In genomic region chr9:100395711-100396110, GRCm38 (mm10) we compare ENCODE assay signal across 9 mouse cellular contexts.
DNase-seq lines count a peak whose midpoint lies in the region; ATAC-seq and TF ChIP-seq lines count a peak whose summit lies in the region.
"Had no signal": no experiment of that assay in that cellular context is flagged by ENCODE, and none has a peak within 500 bp of the region (broad histone marks: within the 10 kb centered on the region; RNA-seq: fewer than 3 reads in every experiment).

No protein-coding gene starts in this region.

- no peaks in the 10 kb centered on the region for H3K36me3 ChIP-seq in hindbrain, embryonic 11.5 days (ENCODE audit: control insufficient read depth, insufficient read depth, low read length)
- H3K36me3 ChIP-seq in hindbrain, embryonic 12.5 days, result no peaks in the 10 kb centered on the region
- H3K36me3 ChIP-seq in testis, adult 2 months (ENCODE audit: control insufficient read depth, insufficient read depth, low read length), result no peaks in the 10 kb centered on the region
- H3K36me3 ChIP-seq: embryonic facial prominence, embryonic 13.5 days had no signal

- intact Hi-C loops in heart, postnatal 14 days (cut with DNase I), result no loop called here

- peak; percentile 97; the same call in 1 of the 2 replicates for TF ChIP-seq CTCF in testis, adult 2 months (IDR thresholded peaks at IDR 0.05; ENCODE audit: control insufficient read depth, insufficient read depth, insufficient replicate concordance, low read depth, low read length)

- no peak overlapping the region for H3K9ac ChIP-seq in hindbrain, embryonic 11.5 days (ENCODE audit: low read depth, low read length)
- no peak overlapping the region for H3K9ac ChIP-seq in hindbrain, embryonic 12.5 days
- H3K9ac ChIP-seq: embryonic facial prominence, embryonic 13.5 days had no signal

- no peaks in the 10 kb centered on the region for H3K9me3 ChIP-seq in hindbrain, embryonic 11.5 days (ENCODE audit: control insufficient read depth, low read length)
- no peaks in the 10 kb centered on the region for H3K9me3 ChIP-seq in hindbrain, embryonic 12.5 days (replicated peaks)
- H3K9me3 ChIP-seq: embryonic facial prominence, embryonic 13.5 days had no signal

- WGBS in hindbrain, embryonic 11.5 days, result 7% methylated on average over 5 of the region's 5 CpGs
- WGBS in hindbrain, embryonic 12.5 days, result 4% methylated on average over 5 of the region's 5 CpGs

- peak; percentile 88 for DNase-seq in hindbrain, embryonic 11.5 days (ENCODE audit: low spot score)
- DNase-seq in adrenal gland, adult 2 months, result peak; percentile 69
- DNase-seq in embryo, embryonic 11.5 days (ENCODE audit: low read depth, low spot score), result peak; percentile 70
- DNase-seq in heart, postnatal 14 days, result peak; percentile 82 to 89
- DNase-seq in left cerebral cortex, adult 8-10 months (ENCODE audit: low spot score in 2 of 2), result peak; percentile 18 to 60
- peak; percentile 43 to 59 for DNase-seq in natural killer cell, adult 2 months (ENCODE audit: low spot score in 2 of 2)

- no peaks in the 10 kb centered on the region for H3K27me3 ChIP-seq in hindbrain, embryonic 11.5 days (ENCODE audit: control insufficient read depth, insufficient read depth, low read length)
- no peaks in the 10 kb centered on the region for H3K27me3 ChIP-seq in hindbrain, embryonic 12.5 days
- no peaks in the 10 kb centered on the region for H3K27me3 ChIP-seq in testis, adult 2 months (ENCODE audit: control insufficient read depth, insufficient read depth, low read length)
- H3K27me3 ChIP-seq: embryonic facial prominence, embryonic 13.5 days had no signal

- H3K27ac ChIP-seq in hindbrain, embryonic 11.5 days (ENCODE audit: low read depth, low read length), result no peak overlapping the region
- H3K27ac ChIP-seq in hindbrain, embryonic 12.5 days, result no peak overlapping the region
- no peak overlapping the region for H3K27ac ChIP-seq in testis, adult 2 months (ENCODE audit: control insufficient read depth, insufficient read depth, low read depth, low read length)
- H3K27ac ChIP-seq: embryonic facial prominence, embryonic 13.5 days had no signal

- no peak overlapping the region for H3K4me2 ChIP-seq in hindbrain, embryonic 11.5 days (replicated peaks; ENCODE audit: low read depth, low read length)
- no peak overlapping the region for H3K4me2 ChIP-seq in hindbrain, embryonic 12.5 days (replicated peaks)
- H3K4me2 ChIP-seq: embryonic facial prominence, embryonic 13.5 days had no signal

- no peak overlapping the region for H3K4me3 ChIP-seq in hindbrain, embryonic 11.5 days (ENCODE audit: low read depth, low read length)
- H3K4me3 ChIP-seq in hindbrain, embryonic 12.5 days, result no peak overlapping the region
- no peak overlapping the region for H3K4me3 ChIP-seq in testis, adult 2 months (ENCODE audit: control insufficient read depth, low read depth, low read length)
- H3K4me3 ChIP-seq: embryonic facial prominence, embryonic 13.5 days had no signal

- no peak for ATAC-seq in hindbrain, embryonic 11.5 days (ENCODE audit: low FRiP score)
- no peak for ATAC-seq in hindbrain, embryonic 12.5 days (ENCODE audit: low FRiP score)

- H3K4me1 ChIP-seq in hindbrain, embryonic 11.5 days (replicated peaks; ENCODE audit: control insufficient read depth, insufficient read depth, low read length), result no peaks in the 10 kb centered on the region
- no peaks in the 10 kb centered on the region for H3K4me1 ChIP-seq in hindbrain, embryonic 12.5 days
- H3K4me1 ChIP-seq in testis, adult 2 months (ENCODE audit: control insufficient read depth, insufficient read depth, low read length), result peaks cover 3% of the 10 kb centered on the region; the same call in 1 of the 2 replicates
- H3K4me1 ChIP-seq: embryonic facial prominence, embryonic 13.5 days had no signal

- TF ChIP-seq POLR2A in testis, adult 2 months (IDR thresholded peaks at IDR 0.05; ENCODE audit: control insufficient read depth, low read depth, low read length), result no peak
